Mouse (Mus musculus) gastrocnemius, adult 8-10 months (tissue): ENCODE measurements around the gene Zmym4. TPM values are rescaled to one million over a fixed set of nuclear protein-coding genes. Genes with fewer than 3 reads are reported as not detected.

Experiments
- DNase-seq, 2 experiments: peaks; one replicate each; pipeline ENCODE4 v3.0.0; 2022; ENCODE audit warnings: low spot score in 2 of 2
- total RNA-seq, 4 experiments: library from RNA; stranded (reverse); gene quantifications; 2 replicates each; pipeline ENCODE4 v1.2.4; 2022

Gene Zmym4
- total RNA-seq, 4 experiments from 2014 or later = 14.4 to 22.6 (median 17.8) TPM

DNA sequence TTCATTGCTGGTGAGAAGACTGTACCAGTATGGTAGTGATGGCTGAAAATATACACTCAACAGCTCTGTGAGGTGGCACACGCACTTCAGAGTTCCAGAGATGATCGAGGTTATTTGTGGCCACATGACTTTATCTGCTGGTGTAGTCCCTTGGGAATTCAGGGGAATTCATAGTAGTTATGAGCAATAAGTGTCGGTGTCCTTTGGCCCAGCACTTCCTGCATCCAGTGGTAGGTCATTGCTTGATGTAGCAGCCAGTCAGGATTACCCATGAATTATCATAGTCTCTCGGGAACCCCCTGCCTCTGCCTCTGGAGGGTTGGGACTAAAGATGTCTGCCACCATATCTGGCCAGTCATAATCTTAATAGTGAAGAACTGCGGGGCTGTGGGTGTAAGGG, 144.0 kb downstream of the Zmym4 start:
- DNase-seq = no peak

DNA sequence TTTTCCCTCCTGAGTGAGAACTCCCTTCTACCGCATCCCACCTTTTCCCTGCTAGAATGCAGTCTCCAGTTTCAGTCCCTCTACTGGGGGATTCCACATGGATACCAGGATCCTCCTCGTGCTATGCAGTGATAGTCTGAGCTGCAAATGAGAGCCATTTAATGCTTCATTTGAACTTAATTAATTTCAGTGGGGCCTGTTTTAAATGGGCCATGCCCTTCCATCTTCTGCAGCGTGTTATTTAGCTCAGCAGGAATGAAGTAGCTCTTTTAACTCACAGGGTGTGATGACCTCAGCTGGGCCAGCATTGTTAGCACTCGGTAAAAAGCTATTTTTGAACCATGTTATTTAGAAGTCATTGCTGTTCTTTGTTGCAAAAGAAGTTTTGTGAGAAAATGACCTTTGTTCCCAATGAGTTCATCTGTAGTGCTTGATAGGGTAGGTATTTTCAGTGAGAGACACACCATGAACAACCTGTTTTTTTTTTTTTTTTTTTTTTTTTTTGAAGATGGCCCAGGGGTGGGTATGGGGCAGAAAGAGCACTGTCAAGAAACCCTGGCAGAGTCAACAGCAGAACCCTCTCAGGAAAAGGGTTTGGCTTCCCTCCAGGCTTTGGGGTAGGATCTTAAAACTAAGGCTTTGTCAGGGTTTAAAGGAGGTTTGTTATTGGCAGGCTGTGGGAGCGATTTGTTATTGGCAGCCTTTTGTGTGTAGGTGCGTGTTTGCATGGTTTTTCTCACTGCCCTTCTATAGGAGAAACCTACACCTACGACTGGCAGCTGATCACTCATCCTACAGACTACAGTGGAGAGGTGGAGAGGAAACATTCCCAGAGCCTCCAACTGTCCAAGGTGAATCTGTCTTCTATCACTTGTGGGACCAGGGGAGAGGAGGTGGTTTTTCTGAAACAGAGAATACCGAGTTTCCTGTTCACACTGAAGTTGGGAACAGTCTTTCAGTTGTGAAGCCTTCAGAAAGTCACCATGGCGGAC, 144.7 kb downstream of the Zmym4 start:
- DNase-seq = no peak

GRCm38 (mm10) chr4:126814854-126815253, 153.1 kb downstream of the Zmym4 start:
- no peak for DNase-seq

DNA sequence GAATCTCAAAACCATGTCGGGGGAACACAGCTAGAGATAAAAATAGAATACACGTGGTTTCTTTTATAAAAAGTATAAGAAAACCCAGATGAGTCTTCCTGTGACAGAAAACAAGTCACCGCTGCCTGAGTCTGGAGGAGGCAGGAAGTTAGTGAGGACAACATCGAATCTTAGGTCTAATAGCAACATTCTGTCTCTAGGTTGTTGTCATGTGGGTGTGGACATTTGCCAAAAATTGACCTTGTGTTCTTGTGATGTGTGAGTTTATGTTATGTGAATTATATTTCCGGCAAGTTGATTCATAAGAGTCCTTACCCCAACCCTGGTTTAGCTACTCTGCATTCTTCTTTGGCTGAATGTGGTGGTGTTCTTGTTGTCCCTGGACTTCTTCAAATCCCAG, 154.7 kb downstream of the Zmym4 start:
- no peak for DNase-seq

Other genes starting within 250 kb of the Zmym4 start
- not detected for gene Tfap2e, start 231.9 kb downstream of the Zmym4 start, total RNA-seq
- gene Ncdn, start 214.7 kb downstream of the Zmym4 start, total RNA-seq = 10 to 100 TPM; 13.8 to 15.2 (median 14.6) TPM
- 10 to 100 TPM; 28.2 to 37.7 (median 33.6) TPM for gene AU040320, start 214.6 kb downstream of the Zmym4 start, total RNA-seq
- 10 to 100 TPM; 30.0 to 47.7 (median 40.3) TPM for gene Sfpq, start 53.2 kb upstream of the Zmym4 start, total RNA-seq
- 1 to 10 TPM; 4.4 to 7.8 (median 7.2) TPM for gene Zmym1, start 93.0 kb upstream of the Zmym4 start, total RNA-seq
- 1 to 10 TPM; 4.4 to 5.0 (median 4.7) TPM for gene Zmym6, start 109.2 kb upstream of the Zmym4 start, total RNA-seq
- 1 to 10 TPM in 3 of 4 experiments, under 1 TPM in 1; 0.70 to 1.2 (median 1.0) TPM for gene Tmem35b, start 155.6 kb upstream of the Zmym4 start, total RNA-seq
- gene Dlgap3, start 201.1 kb upstream of the Zmym4 start, total RNA-seq = under 1 TPM in 3 of 4 experiments, not detected in 1; 0.11 to 0.15 (median 0.13) TPM